11 mouse cellular contexts compared by ENCODE assay signal in genomic region chr10:13172798-13173221, GRCm38 (mm10). TPM values are rescaled to one million over a fixed set of nuclear protein-coding genes. Genes with fewer than 3 reads are reported as not detected.
DNase-seq lines count a peak whose midpoint lies in the region; ATAC-seq and TF ChIP-seq lines count a peak whose summit lies in the region.
"Had no signal": no experiment of that assay in that cellular context is flagged by ENCODE, and none has a peak within 500 bp of the region (broad histone marks: within the 10 kb centered on the region; RNA-seq: fewer than 3 reads in every experiment).

No protein-coding gene starts in this region.

- no peaks in the 10 kb centered on the region for H3K9me3 ChIP-seq in kidney, embryonic 15.5 days (replicated peaks)
- no peaks in the 10 kb centered on the region for H3K9me3 ChIP-seq in forebrain, embryonic 13.5 days (replicated peaks)
- no peaks in the 10 kb centered on the region for H3K9me3 ChIP-seq in limb, embryonic 10.5 days (replicated peaks)

- ATAC-seq in kidney, embryonic 15.5 days (replicated peaks; ENCODE audit: low FRiP score): no peak
- peak; percentile 75 for ATAC-seq in forebrain, embryonic 13.5 days

- no peak overlapping the region for H3K9ac ChIP-seq in kidney, embryonic 15.5 days
- H3K9ac ChIP-seq in forebrain, embryonic 13.5 days: no peak overlapping the region

- peak overlapping the region; percentile 51; the same call in 1 of the 2 replicates for H3K27ac ChIP-seq in kidney, embryonic 15.5 days
- 0 out of 2 replicates have a peak overlapping the region, but pooled peaks have one; percentile 2 for H3K27ac ChIP-seq in forebrain, embryonic 13.5 days
- peak overlapping the region; percentile 76 for H3K27ac ChIP-seq in limb, embryonic 10.5 days
- no peak overlapping the region for H3K27ac ChIP-seq in left cerebral cortex, adult 2 months

- H3K4me1 ChIP-seq in kidney, embryonic 15.5 days: peaks cover 24% of the 10 kb centered on the region
- H3K4me1 ChIP-seq in forebrain, embryonic 13.5 days: peaks cover 22% of the 10 kb centered on the region
- peaks cover 38% of the 10 kb centered on the region for H3K4me1 ChIP-seq in limb, embryonic 10.5 days

- no peak for DNase-seq in kidney, postnatal 25 days
- peak; percentile 33 for DNase-seq in embryo, embryonic 10.5 days (ENCODE audit: low spot score)
- peak; percentile 50 for DNase-seq in limb, embryonic 10.5 days (ENCODE audit: low spot score)
- no peak for DNase-seq in left cerebral cortex, adult 9 months (ENCODE audit: low spot score in 2 of 2)
- DNase-seq in cerebellum, postnatal 36 days: no peak
- DNase-seq in left cerebral cortex, adult 2 months (ENCODE audit: extremely low spot score in 1 of 2, low spot score in 2 of 2): no peak
- DNase-seq: adrenal gland, postnatal 25 days; kidney, postnatal 14 days had no signal

- no peak overlapping the region for H3K4me2 ChIP-seq in kidney, embryonic 15.5 days
- no peak overlapping the region for H3K4me2 ChIP-seq in forebrain, embryonic 13.5 days

- no peak overlapping the region for H3K4me3 ChIP-seq in kidney, embryonic 15.5 days (replicated peaks)
- no peak overlapping the region for H3K4me3 ChIP-seq in forebrain, embryonic 13.5 days
- H3K4me3 ChIP-seq in limb, embryonic 10.5 days: peak overlapping the region; percentile 28; the same call in 1 of the 2 replicates
- no peak overlapping the region for H3K4me3 ChIP-seq in left cerebral cortex, adult 2 months

- 26% methylated on average over 10 of the region's 10 CpGs for WGBS in kidney, embryonic 15.5 days
- 62% methylated on average over 10 of the region's 10 CpGs for WGBS in forebrain, embryonic 13.5 days
- 30% methylated on average over 10 of the region's 10 CpGs for WGBS in limb, embryonic 10.5 days

- H3K27me3 ChIP-seq in kidney, embryonic 15.5 days: no peaks in the 10 kb centered on the region
- no peaks in the 10 kb centered on the region for H3K27me3 ChIP-seq in forebrain, embryonic 13.5 days
- no peaks in the 10 kb centered on the region for H3K27me3 ChIP-seq in limb, embryonic 10.5 days (ENCODE audit: low read depth, poor library complexity, severe bottlenecking)

- intact Hi-C loops in left cerebral cortex, adult 2 months (cut with DNase I): no loop called here

- peaks cover 19% of the 10 kb centered on the region for H3K36me3 ChIP-seq in kidney, embryonic 15.5 days
- H3K36me3 ChIP-seq in forebrain, embryonic 13.5 days (ENCODE audit: poor library complexity, severe bottlenecking): peaks cover 20% of the 10 kb centered on the region
- peaks cover 19% of the 10 kb centered on the region for H3K36me3 ChIP-seq in limb, embryonic 10.5 days

- TF ChIP-seq CTCF in left cerebral cortex, adult 2 months (IDR thresholded peaks at IDR 0.05): no peak

RNA-seq across cellular contexts. Expression of gene Zc2hc1b, which starts 5.0 kb away (rescaled TPM):
- polyA plus RNA-seq in kidney, embryonic 15.5 days (2015; fragmentation: Nextera tagmentation; extraction: Ambion mirVana): not detected in 2 replicates
- polyA plus RNA-seq in forebrain, embryonic 13.5 days (2015; fragmentation: Nextera tagmentation; extraction: Ambion mirVana): not detected in 2 replicates
- not detected in 2 replicates for polyA plus RNA-seq in limb, embryonic 10.5 days (2016; fragmentation: Nextera tagmentation; extraction: Ambion mirVana)
- total RNA-seq in left cerebral cortex, adult 2 months (2021): not detected
- total RNA-seq: adrenal gland, postnatal 25 days; megakaryocyte, adult 5-6 weeks had no signal

RNA-seq across cellular contexts. Expression of gene Ltv1, which starts 20.2 kb away (rescaled TPM):
- 63.0 and 68.6 TPM in 2 replicates for polyA plus RNA-seq in kidney, embryonic 15.5 days (2015; fragmentation: Nextera tagmentation; extraction: Ambion mirVana)
- polyA plus RNA-seq in forebrain, embryonic 13.5 days (2015; fragmentation: Nextera tagmentation; extraction: Ambion mirVana): 45.4 and 48.3 TPM in 2 replicates
- polyA plus RNA-seq in limb, embryonic 10.5 days (2016; fragmentation: Nextera tagmentation; extraction: Ambion mirVana): 65.3 and 68.0 TPM in 2 replicates
- 10 to 100 TPM; 18.6 to 23.6 TPM for total RNA-seq in left cerebral cortex, adult 2 months (2021)

Comparison
In these comparisons a context has a peak if more than half of its experiments do, and no peak if none do; other contexts are left out.
1. DNase-seq: peak in embryo, embryonic 10.5 days (single experiment) and limb, embryonic 10.5 days (single experiment); none in kidney, postnatal 25 days (0 of 2), left cerebral cortex, adult 9 months (0 of 2), cerebellum, postnatal 36 days (0 of 2) and left cerebral cortex, adult 2 months (0 of 2).